Comparison of ENCODE assay signal across 9 mouse cellular contexts in the genomic region with DNA sequence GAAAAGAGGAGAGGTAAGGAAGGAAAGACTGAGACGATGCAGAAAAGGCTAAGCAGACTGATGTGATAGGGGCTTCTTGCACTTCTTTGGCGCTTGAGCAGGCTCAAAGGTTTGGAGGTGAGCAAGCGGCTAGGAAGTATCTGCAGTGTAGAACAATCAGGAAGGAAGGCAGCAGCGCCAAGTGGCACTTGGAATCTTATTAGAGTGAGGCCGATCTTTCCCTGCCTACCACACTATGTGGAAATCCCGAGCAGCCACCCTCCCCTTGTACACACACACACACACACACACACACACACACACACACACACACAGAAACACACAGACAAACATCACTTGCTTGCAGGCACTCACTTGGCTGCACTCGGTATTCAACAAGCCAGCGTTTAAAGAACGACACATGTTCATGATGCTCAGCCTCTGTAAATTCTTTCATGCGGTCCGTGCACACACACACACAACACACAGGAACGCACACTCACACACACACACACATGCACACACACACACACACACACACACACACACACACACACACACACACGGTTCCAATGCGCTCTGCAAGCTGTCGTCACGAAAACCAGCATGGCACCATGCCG. TPM values are rescaled to one million over a fixed set of nuclear protein-coding genes. Genes with fewer than 3 reads are reported as not detected.
A peak's percentile ranks its signal among the peaks of the same experiment; 100 is the strongest.
DNase-seq lines count a peak whose midpoint lies in the region; ATAC-seq and TF ChIP-seq lines count a peak whose summit lies in the region.
"Had no signal": no experiment of that assay in that cellular context is flagged by ENCODE, and none has a peak within 500 bp of the region (broad histone marks: within the 10 kb centered on the region; RNA-seq: fewer than 3 reads in every experiment).

No protein-coding gene starts in this region.

- H3K4me1 ChIP-seq in hindbrain, postnatal 0 days (ENCODE audit: insufficient read depth, low read length), result peaks cover 2% of the 10 kb centered on the region; the same call in 1 of the 2 replicates
- H3K4me1 ChIP-seq in neural tube, embryonic 12.5 days, result peaks cover 7% of the 10 kb centered on the region

- H3K9me3 ChIP-seq in hindbrain, postnatal 0 days (ENCODE audit: low read length), result no peaks in the 10 kb centered on the region
- no peaks in the 10 kb centered on the region for H3K9me3 ChIP-seq in neural tube, embryonic 12.5 days
- H3K9me3 ChIP-seq: megakaryocyte, embryonic 14.5 days had no signal

- peak; percentile 7 for DNase-seq in adrenal gland, postnatal 14 days
- DNase-seq in adrenal gland, postnatal 4 days (ENCODE audit: low spot score in 2 of 2), result no peak
- DNase-seq in right cerebral cortex, adult 18-20 months, result peak; percentile 41
- DNase-seq in right cerebral cortex, adult 2 months (ENCODE audit: low spot score in 2 of 2), result no peak
- peak; percentile 48 for DNase-seq in hindbrain, postnatal 0 days (ENCODE audit: low spot score)
- no peak for DNase-seq in urinary bladder, postnatal 10 days (ENCODE audit: low spot score)

- H3K9ac ChIP-seq in hindbrain, postnatal 0 days (replicated peaks; ENCODE audit: low read length), result peak overlapping the region; percentile 66
- peak overlapping the region; percentile 75; the same call in 1 of the 2 replicates for H3K9ac ChIP-seq in neural tube, embryonic 12.5 days

- H3K27ac ChIP-seq in hindbrain, postnatal 0 days, result peak overlapping the region; percentile 79; the same call in 1 of the 2 replicates
- no peak overlapping the region for H3K27ac ChIP-seq in neural tube, embryonic 12.5 days

- H3K27me3 ChIP-seq in hindbrain, postnatal 0 days (ENCODE audit: insufficient read depth, low read length), result no peaks in the 10 kb centered on the region
- peaks cover 37% of the 10 kb centered on the region for H3K27me3 ChIP-seq in neural tube, embryonic 12.5 days (replicated peaks)

- peak overlapping the region; percentile 69 for H3K4me3 ChIP-seq in hindbrain, postnatal 0 days (ENCODE audit: low read length)
- H3K4me3 ChIP-seq in neural tube, embryonic 12.5 days, result peak overlapping the region; percentile 73

- 4% methylated on average over 17 of the region's 17 CpGs for WGBS in hindbrain, postnatal 0 days
- WGBS in neural tube, embryonic 12.5 days, result 9% methylated on average over 17 of the region's 17 CpGs

- TF ChIP-seq CTCF in hindbrain, postnatal 0 days (IDR thresholded peaks at IDR 0.05; ENCODE audit: low read depth), result peak; percentile 15; the same call in 1 of the 2 replicates

- H3K4me2 ChIP-seq in hindbrain, postnatal 0 days (ENCODE audit: low read depth, low read length), result peak overlapping the region; percentile 67
- H3K4me2 ChIP-seq in neural tube, embryonic 12.5 days (replicated peaks), result peak overlapping the region; percentile 98

- H3K36me3 ChIP-seq in hindbrain, postnatal 0 days (ENCODE audit: insufficient read depth, low read length), result no peaks in the 10 kb centered on the region
- no peaks in the 10 kb centered on the region for H3K36me3 ChIP-seq in neural tube, embryonic 12.5 days

- peak; percentile 33 for ATAC-seq in hindbrain, postnatal 0 days
- no peak for ATAC-seq in neural tube, embryonic 12.5 days (ENCODE audit: low FRiP score, low read depth)
- ATAC-seq in monocyte, adult 5-6 weeks (replicated peaks; ENCODE audit: insufficient number of reproducible peaks, low FRiP score, low TSS enrichment, poor library complexity, severe bottlenecking), result no peak

RNA-seq across cellular contexts. Expression of a gene that starts 1.4 kb away (rescaled TPM):
- total RNA-seq in adrenal gland, postnatal 14 days (2021), result 15.3 and 17.2 TPM in 2 replicates
- total RNA-seq in adrenal gland, postnatal 4 days (2021), result 10 to 100 TPM; 15.4 to 16.9 TPM
- total RNA-seq in hindbrain, postnatal 0 days (2014; rRNA removed), result 22.3 and 29.8 TPM in 2 replicates
- 3.8 and 4.7 TPM in 2 replicates for polyA plus RNA-seq in hindbrain, postnatal 0 days (2015; fragmentation: Nextera tagmentation; extraction: Ambion mirVana)
- polyA plus RNA-seq in neural tube, embryonic 12.5 days (2016; fragmentation: Nextera tagmentation; extraction: Ambion mirVana), result 1.2 TPM in 2 replicates
- total RNA-seq in monocyte, adult 5-6 weeks (2017), result 0.19 TPM in 1 of 3 replicates, not detected in the others

Comparison
In these comparisons a context has a peak if more than half of its experiments do, and no peak if none do; other contexts are left out.
1. DNase-seq: peak in adrenal gland, postnatal 14 days (single experiment), right cerebral cortex, adult 18-20 months (single experiment) and hindbrain, postnatal 0 days (single experiment); none in adrenal gland, postnatal 4 days (0 of 2), right cerebral cortex, adult 2 months (0 of 2) and urinary bladder, postnatal 10 days (single experiment).
2. RNA of a gene that starts 1.4 kb away (total RNA-seq): 22.3 to 29.8 TPM in hindbrain, postnatal 0 days, 15.4 to 16.9 TPM in adrenal gland, postnatal 4 days and 15.3 to 17.2 TPM in adrenal gland, postnatal 14 days; 0.19 TPM in monocyte, adult 5-6 weeks; every median in the first group is over 10 times any median in the second.